Mouse (Mus musculus): Measurements from ENCODE around the gene Preb. TPM values are rescaled to one million over a fixed set of nuclear protein-coding genes. Genes with fewer than 3 reads are reported as not detected.

Gene Preb
- polyA plus RNA-seq, 1 experiment from 2014 or later, result 142 TPM

- Histone ChIP-seq H3K27me3 (replicated peaks; ENCODE audit: low read depth, poor library complexity, severe bottlenecking) (peaks cover 10% of the 10 kb centered on the region), H3K27ac (replicated peaks) (no peak overlapping the region), H3K36me3 (replicated peaks) (peaks cover 49% of the 10 kb centered on the region), H3K4me3 (no peak overlapping the region), H3K4me1 (peaks cover 25% of the 10 kb centered on the region), H3K9me3 (no peaks in the 10 kb centered on the region)
- DNase-seq (ENCODE audit: low spot score), result no peak
- 85% methylated on average over 6 of the region's 6 CpGs for WGBS
Measured at GRCm38 (mm10) chr5:30951706-30952105, 8.5 kb downstream of the Preb start.

- Histone ChIP-seq H3K9me3 (no peaks in the 10 kb centered on the region), H3K4me3 (no peak overlapping the region; the same call in 1 of the 2 replicates), H3K27me3 (replicated peaks; ENCODE audit: low read depth, poor library complexity, severe bottlenecking) (peaks cover 18% of the 10 kb centered on the region), H3K4me1 (peaks cover 25% of the 10 kb centered on the region), H3K36me3 (replicated peaks) (peaks cover 47% of the 10 kb centered on the region), H3K27ac (replicated peaks) (no peak overlapping the region)
- WGBS, result 93% methylated on average over 2 of the region's 2 CpGs
- DNase-seq (ENCODE audit: low spot score), result no peak
Measured at GRCm38 (mm10) chr5:30950922-30951321, 9.2 kb downstream of the Preb start.

- H3K4me3 ChIP-seq, result peak overlapping the region; percentile 68
- 74% methylated on average over 4 of the region's 4 CpGs for WGBS
Measured at GRCm38 (mm10) chr5:30950451-30950850, 9.7 kb downstream of the Preb start.

GRCm38 (mm10) chr5:30949654-30950326, 10.4 kb downstream of the Preb start:
- Histone ChIP-seq H3K9me3 (no peaks in the 10 kb centered on the region), H3K4me3 (peak overlapping the region; percentile 68), H3K27ac (replicated peaks) (peak overlapping the region; percentile 80), H3K36me3 (replicated peaks) (peaks cover 35% of the 10 kb centered on the region), H3K4me1 (peaks cover 33% of the 10 kb centered on the region), H3K27me3 (replicated peaks; ENCODE audit: low read depth, poor library complexity, severe bottlenecking) (peaks cover 29% of the 10 kb centered on the region)
- peak; percentile 96 for DNase-seq (ENCODE audit: low spot score)
- under 1% methylated on average over 31 of the region's 31 CpGs for WGBS

More at GRCm38 (mm10) chr5:30950451-30950850, 9.7 kb downstream of the Preb start:
- Histone ChIP-seq H3K4me1 (peaks cover 26% of the 10 kb centered on the region), H3K27me3 (replicated peaks; ENCODE audit: low read depth, poor library complexity, severe bottlenecking) (peaks cover 22% of the 10 kb centered on the region), H3K36me3 (replicated peaks) (peaks cover 42% of the 10 kb centered on the region), H3K9me3 (no peaks in the 10 kb centered on the region), H3K27ac (replicated peaks) (peak overlapping the region; percentile 80)
- DNase-seq (ENCODE audit: low spot score), result no peak

GRCm38 (mm10) chr5:30948620-30949019, 11.5 kb downstream of the Preb start:
- H3K4me1 ChIP-seq, result peaks cover 34% of the 10 kb centered on the region
- DNase-seq (ENCODE audit: low spot score), result no peak
- peaks cover 37% of the 10 kb centered on the region for H3K27me3 ChIP-seq (replicated peaks; ENCODE audit: low read depth, poor library complexity, severe bottlenecking)
- WGBS, result 70% methylated on average over 5 of the region's 5 CpGs
- H3K27ac ChIP-seq (replicated peaks), result no peak overlapping the region
- H3K4me3 ChIP-seq, result no peak overlapping the region
- peaks cover 24% of the 10 kb centered on the region for H3K36me3 ChIP-seq (replicated peaks)
- no peaks in the 10 kb centered on the region for H3K9me3 ChIP-seq

GRCm38 (mm10) chr5:30944956-30945781, 15.0 kb downstream of the Preb start, which contains the start of gene Cgref1:
Gene Cgref1, minus strand, starts transcription at chr5:30945591.
- Histone ChIP-seq H3K9me3 (no peaks in the 10 kb centered on the region), H3K4me1 (peaks cover 27% of the 10 kb centered on the region), H3K36me3 (replicated peaks) (no peaks in the 10 kb centered on the region), H3K27me3 (replicated peaks; ENCODE audit: low read depth, poor library complexity, severe bottlenecking) (peaks cover 37% of the 10 kb centered on the region), H3K4me3 (peak within 1 kb of the TSS; percentile 64), H3K27ac (replicated peaks) (peak within 1 kb of the TSS; percentile 45; the same call in 1 of the 2 replicates)
- DNase-seq (ENCODE audit: low spot score), result peak; percentile 71
- WGBS, result 5% methylated on average over 44 of the region's 44 CpGs

GRCm38 (mm10) chr5:30944344-30944743, 15.8 kb downstream of the Preb start:
- Histone ChIP-seq H3K27me3 (replicated peaks; ENCODE audit: low read depth, poor library complexity, severe bottlenecking) (peaks cover 37% of the 10 kb centered on the region), H3K4me1 (peaks cover 21% of the 10 kb centered on the region), H3K27ac (replicated peaks) (no peak overlapping the region), H3K9me3 (no peaks in the 10 kb centered on the region), H3K4me3 (no peak overlapping the region), H3K36me3 (replicated peaks) (no peaks in the 10 kb centered on the region)
- WGBS, result 87% methylated on average over 6 of the region's 6 CpGs
- no peak for DNase-seq (ENCODE audit: low spot score)

- H3K4me1 ChIP-seq, result peaks cover 13% of the 10 kb centered on the region
- no peaks in the 10 kb centered on the region for H3K9me3 ChIP-seq
- 95% methylated on average over 2 of the region's 2 CpGs for WGBS
- no peak for DNase-seq (ENCODE audit: low spot score)
- peaks cover 35% of the 10 kb centered on the region for H3K27me3 ChIP-seq (replicated peaks; ENCODE audit: low read depth, poor library complexity, severe bottlenecking)
- H3K36me3 ChIP-seq (replicated peaks), result no peaks in the 10 kb centered on the region
- no peak overlapping the region for H3K27ac ChIP-seq (replicated peaks)
- no peak overlapping the region for H3K4me3 ChIP-seq
Measured at GRCm38 (mm10) chr5:30943004-30943403, 17.2 kb downstream of the Preb start.

GRCm38 (mm10) chr5:30934725-30935461, 25.3 kb downstream of the Preb start:
- no peaks in the 10 kb centered on the region; the same call in 1 of the 2 replicates for H3K27me3 ChIP-seq (replicated peaks; ENCODE audit: low read depth, poor library complexity, severe bottlenecking)
- no peaks in the 10 kb centered on the region for H3K9me3 ChIP-seq
- H3K27ac ChIP-seq (replicated peaks), result no peak overlapping the region
- H3K36me3 ChIP-seq (replicated peaks), result no peaks in the 10 kb centered on the region
- 87% methylated on average over 5 of the region's 5 CpGs for WGBS
- no peaks in the 10 kb centered on the region for H3K4me1 ChIP-seq
- DNase-seq (ENCODE audit: low spot score), result no peak
- no peak overlapping the region for H3K4me3 ChIP-seq

- no peak for DNase-seq (ENCODE audit: low spot score)
- no peak overlapping the region for H3K27ac ChIP-seq (replicated peaks)
- no peaks in the 10 kb centered on the region for H3K36me3 ChIP-seq (replicated peaks)
- 67% methylated on average over 5 of the region's 5 CpGs for WGBS
- no peaks in the 10 kb centered on the region for H3K4me1 ChIP-seq
- H3K4me3 ChIP-seq, result no peak overlapping the region
- no peaks in the 10 kb centered on the region; the same call in 1 of the 2 replicates for H3K27me3 ChIP-seq (replicated peaks; ENCODE audit: low read depth, poor library complexity, severe bottlenecking)
- no peaks in the 10 kb centered on the region for H3K9me3 ChIP-seq
Measured at GRCm38 (mm10) chr5:30933705-30934104, 26.5 kb downstream of the Preb start.

GRCm38 (mm10) chr5:30931378-30931777, 28.8 kb downstream of the Preb start:
- Histone ChIP-seq H3K36me3 (replicated peaks) (no peaks in the 10 kb centered on the region), H3K27ac (replicated peaks) (no peak overlapping the region), H3K27me3 (replicated peaks; ENCODE audit: low read depth, poor library complexity, severe bottlenecking) (no peaks in the 10 kb centered on the region; the same call in 1 of the 2 replicates), H3K9me3 (no peaks in the 10 kb centered on the region), H3K4me3 (no peak overlapping the region), H3K4me1 (peaks cover 7% of the 10 kb centered on the region; the same call in 1 of the 2 replicates)
- no peak for DNase-seq (ENCODE audit: low spot score)
- 86% methylated on average over 4 of the region's 4 CpGs for whole genome bisulfite sequencing

GRCm38 (mm10) chr5:30930846-30931245, 29.3 kb downstream of the Preb start:
- H3K4me3 ChIP-seq, result no peak overlapping the region

More at GRCm38 (mm10) chr5:30930846-30931245, 29.3 kb downstream of the Preb start:
- Histone ChIP-seq H3K36me3 (replicated peaks) (no peaks in the 10 kb centered on the region), H3K4me1 (peaks cover 7% of the 10 kb centered on the region; the same call in 1 of the 2 replicates), H3K9me3 (no peaks in the 10 kb centered on the region), H3K27ac (replicated peaks) (no peak overlapping the region), H3K27me3 (replicated peaks; ENCODE audit: low read depth, poor library complexity, severe bottlenecking) (no peaks in the 10 kb centered on the region; the same call in 1 of the 2 replicates)
- WGBS, result 88% methylated on average over 6 of the region's 6 CpGs
- no peak for DNase-seq (ENCODE audit: low spot score)
